Mouse (Mus musculus): ENCODE measurements around the gene 1700069L16Rik. TPM values are rescaled to one million over a fixed set of nuclear protein-coding genes. Genes with fewer than 3 reads are reported as not detected.

Gene 1700069L16Rik
- not detected for total RNA-seq (2022)

DNA sequence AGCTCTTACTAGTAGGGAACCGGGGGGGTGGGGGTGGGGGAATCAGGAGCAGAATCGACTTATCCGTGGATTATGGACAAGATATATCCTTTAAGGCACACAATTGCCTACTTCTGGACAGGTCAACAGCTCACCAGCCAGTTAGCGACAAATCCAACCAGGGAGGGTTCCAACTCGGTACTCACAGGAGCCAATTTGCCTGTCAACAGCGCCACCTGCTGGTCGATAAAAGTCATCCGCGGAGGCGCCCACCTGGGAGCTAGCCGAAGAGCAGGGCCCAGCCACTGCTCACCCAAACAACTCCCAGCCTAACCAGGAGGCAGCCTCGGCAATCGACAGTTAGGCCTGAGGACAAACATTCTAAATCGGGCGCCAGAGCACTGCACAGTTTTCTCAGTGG lies at the start of gene 1700069L16Rik:
Gene 1700069L16Rik, minus strand, starts transcription at position 327 of the 400 bp plus-strand sequence.
- DNase-seq (ENCODE audit: low spot score in 2 of 2) = peak; percentile 56 to 77

DNA sequence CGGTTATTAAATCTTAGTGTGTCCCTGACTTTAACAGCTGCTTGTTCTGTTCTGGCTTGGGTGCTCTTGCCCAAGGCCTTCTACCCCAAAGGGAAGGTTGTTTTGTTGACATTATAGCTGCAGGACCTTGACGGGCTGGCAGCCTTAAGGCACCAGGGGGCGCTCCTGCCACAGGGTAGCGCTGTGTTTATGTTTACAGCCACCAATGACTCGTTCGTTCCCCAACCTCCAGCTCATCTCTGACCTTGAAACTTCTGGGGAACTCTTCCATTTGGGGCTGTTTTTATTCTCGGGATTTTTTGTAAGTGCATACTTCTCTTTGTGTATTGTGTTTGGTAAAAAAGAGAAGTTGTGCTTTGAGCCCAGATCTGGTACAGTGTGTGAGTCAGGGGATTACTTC lies 49.1 kb upstream of the 1700069L16Rik start:
- peak; percentile 57 to 72 for DNase-seq (ENCODE audit: low spot score in 2 of 2)

DNA sequence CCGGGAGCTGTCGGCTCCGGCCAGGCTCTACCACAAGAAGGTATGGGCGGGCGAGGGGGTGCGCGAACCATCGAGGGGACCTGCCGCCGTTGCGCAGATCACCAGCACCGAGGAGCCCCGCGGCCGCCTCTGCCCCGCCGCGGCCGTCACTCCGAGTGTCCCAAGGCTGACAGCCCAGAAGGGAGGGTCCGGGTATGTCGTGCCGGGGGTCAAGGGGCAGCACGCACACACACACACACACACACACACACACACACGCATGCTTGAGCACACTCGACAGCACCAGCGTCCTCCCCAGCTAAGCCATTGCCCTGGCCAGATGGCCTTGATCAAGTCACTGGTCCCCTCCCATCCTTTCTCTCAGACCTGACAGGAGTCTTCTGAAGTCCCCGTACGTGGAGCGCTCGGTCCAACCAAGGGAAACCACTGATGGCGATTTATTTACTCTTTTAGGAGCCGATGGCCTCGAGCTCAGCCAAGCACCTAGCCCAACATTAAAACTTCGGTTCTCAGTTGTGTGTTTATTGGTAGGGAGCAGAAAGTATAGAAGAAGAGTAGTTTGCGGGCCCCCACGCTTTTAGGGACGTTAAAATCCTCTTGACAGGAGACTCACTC lies 48.4 kb upstream of the 1700069L16Rik start:
- DNase-seq (ENCODE audit: low spot score in 2 of 2) = no peak

DNA sequence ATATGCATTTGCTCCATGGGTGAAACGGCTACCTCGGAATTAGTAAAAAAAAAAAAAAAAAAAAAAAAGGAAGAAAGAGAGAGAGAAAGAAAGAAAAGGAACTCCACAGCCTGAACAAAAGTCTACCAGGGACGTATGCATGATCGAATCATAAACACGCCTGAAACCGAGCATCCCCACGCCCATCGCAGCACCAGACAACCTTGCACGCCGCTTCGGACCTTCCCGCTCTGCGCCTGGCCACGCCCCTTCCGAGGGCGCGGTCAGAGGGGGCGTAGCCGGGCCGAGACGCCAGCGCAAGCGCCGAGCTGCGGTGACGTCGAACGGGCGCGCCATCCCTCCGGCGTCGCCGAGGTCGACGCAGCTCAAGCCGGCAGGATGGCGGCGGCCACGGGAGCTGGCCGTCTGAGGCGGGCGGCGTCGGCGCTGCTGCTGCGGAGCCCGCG lies 47.9 kb upstream of the 1700069L16Rik start, which contains the start of the genes Sart3 and Iscu:
Gene Sart3, minus strand, starts transcription at position 61 of the 446 bp plus-strand sequence.
Gene Iscu, plus strand, starts transcription at position 299 of the 446 bp plus-strand sequence.
- peak; percentile 84 to 90 for DNase-seq (ENCODE audit: low spot score in 2 of 2)

DNA sequence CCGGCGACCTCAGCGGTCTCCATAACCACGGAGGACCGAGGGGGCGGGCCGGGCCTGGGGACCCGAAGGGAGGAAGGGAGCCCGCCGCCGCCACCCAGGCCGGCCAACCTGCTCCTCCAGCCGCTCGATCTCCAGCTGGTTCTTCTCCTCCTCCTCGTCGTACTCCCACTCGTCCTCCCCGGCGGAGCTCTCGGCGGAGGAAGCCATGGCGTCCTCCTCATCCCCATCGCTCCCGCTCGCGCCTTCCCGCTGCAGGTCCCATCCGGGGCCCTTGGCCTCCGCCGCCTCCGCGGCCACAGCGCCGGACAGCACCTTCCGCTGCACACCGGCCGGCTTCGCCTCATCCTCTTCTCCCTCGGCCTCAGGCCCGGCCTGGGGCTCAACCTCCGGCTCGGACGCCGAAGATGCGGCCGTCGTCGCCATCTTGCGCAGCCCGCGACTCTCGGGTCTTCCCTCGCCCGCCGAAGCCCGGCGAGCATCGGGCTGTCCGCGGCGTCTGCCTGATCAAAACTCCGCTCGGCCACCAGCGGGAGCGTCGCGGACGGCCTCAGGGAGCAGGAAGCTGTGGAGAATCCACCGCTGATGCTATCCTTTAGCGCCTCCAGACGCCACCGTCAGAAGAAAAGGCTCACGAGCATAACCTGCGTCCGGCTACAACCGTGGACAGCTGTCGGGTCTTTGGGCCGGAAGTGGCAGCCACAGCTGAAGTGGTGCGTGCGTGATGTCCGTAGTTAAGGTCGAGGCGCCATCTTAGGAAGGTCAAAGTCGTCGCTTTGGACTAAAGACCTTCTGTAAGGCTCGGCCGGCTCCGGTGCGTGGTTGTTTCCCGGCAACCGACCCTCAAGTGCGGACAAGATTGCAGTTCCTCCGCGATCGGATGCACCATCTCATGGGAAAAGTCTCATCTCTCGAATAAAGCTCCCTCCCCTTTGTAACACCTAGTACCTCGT lies 46.9 kb upstream of the 1700069L16Rik start:
- DNase-seq (ENCODE audit: low spot score in 2 of 2) = peak; percentile 87 to 89

DNA sequence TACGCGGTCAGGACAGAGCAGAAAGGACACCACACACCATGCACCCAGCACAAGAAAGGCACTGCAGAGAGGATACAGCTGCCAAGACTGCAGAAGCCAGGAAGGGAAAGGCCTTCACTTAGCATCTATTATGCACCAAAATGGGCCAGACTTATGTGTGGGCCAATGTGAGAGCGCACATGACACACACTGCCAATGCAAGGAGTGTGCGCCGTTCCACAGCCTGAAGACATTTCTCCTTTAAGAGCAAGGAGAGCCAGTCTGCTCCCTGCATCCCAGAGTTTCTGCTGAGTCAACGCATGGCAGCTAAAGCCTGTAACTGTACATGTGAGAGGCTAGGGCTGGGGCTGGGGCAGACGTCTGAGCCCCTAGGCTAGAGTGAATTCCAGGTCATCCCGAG lies 44.2 kb upstream of the 1700069L16Rik start:
- no peak for DNase-seq (ENCODE audit: low spot score in 2 of 2)

DNA sequence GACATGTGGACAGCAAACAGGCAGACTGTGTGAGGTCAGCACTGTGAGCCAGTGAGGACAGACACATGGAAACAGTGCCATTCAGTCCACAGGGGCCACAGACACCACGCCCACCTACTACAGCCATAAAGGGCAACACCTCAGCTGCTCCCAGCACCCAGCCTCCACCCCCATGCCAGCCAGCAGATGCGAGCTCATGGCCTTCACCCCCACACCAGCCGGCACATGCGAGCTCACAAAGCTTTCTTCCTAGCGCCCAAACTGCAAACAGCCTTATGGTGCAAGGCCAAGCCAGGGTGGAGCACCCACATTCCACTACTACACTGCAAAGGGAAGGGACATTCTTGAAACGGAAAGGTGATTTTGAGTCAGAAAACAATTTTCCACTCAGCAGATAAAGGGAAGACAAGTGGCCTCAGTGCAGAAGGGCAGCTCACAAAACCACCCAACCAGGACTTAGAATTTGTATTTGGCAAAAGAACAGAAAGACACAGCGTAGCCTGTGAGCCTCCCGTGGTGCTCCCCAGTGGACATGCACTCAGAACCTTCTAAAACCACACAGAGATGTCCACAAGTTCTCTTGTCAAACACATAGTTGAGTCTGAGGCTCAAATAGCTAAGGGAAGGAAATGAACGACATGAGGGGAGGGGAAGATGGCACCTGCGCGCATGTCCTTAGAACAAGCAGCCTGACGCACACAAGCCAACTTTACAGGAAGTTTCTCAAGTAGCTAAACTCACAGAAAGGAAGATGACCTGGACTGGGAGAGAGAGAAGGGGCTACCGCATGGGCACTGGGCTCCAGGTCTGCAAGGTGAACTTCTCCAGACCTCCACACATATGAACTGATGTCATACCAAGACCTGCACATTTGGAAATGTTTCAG lies 41.3 kb upstream of the 1700069L16Rik start:
- DNase-seq (ENCODE audit: low spot score in 2 of 2) = no peak

DNA sequence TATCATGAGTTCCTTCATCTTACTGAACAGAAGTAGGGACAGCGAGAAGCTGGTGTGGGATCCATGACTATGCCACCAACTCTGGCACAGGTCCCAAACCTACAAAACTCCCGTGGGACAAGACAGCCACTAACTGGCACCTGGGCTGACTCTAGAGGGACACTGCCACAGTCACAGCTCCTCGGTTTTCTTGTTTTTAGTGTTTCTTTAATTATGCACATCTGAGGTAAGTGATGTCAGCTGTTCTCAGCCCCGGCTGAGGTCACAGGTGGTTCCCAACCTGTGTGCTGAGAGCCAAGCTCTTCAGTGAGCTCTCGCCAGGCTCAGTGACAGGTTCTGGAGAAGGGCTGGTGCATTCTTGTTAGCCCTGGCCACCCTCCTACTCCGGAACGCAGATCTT lies 39.9 kb upstream of the 1700069L16Rik start:
- DNase-seq (ENCODE audit: low spot score in 2 of 2) = no peak

DNA sequence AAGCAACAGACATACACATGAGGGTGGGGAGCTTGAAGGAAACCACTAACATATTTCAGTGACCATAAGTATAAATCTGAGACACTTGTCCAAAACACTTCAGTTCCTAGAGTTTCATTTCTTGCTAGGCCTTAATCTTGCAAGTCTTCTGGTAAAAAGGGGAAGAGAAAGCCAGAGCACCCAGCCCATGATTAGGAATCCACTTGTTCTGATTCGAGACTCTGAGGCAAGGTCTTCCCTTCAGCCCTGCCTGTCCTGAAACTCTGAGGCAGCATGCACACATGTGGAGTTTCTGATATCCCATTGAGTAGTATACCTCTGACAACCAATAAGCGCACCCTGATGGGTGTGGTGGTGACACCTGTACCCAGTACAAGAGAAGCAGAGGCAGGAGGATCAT lies 37.0 kb upstream of the 1700069L16Rik start:
- DNase-seq (ENCODE audit: low spot score in 2 of 2) = no peak

DNA sequence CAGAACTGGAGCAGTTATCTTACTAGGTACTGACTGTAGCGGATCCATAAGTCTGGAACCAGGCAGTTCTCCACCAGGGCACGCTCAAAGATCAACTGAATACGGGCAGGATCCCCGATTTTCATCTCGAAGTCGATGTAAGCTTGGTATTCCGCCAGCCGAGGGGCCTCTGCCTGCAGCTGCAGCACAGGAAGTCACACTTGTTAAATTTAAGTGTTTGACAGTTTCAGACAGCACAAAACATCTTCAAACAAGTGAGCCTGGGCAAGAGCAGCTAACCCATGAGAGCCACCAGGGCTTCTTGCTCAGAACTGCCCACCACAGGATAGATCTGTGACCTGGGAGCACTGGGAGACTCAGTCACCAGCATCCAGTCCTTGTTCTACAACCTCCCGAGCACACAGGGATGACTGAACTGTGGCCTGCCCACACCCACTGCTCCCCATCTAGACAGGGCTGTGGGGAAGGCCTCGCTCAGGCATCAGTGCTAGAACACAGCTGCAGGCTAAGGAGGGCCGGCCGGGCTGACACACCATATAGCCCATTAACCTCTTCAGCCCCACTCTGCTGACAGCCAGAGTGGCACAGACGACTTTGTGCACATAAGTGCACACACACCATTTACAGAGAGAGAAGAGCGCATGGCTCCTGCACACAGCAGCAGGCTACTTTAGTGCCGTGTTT lies 30.9 kb upstream of the 1700069L16Rik start:
- DNase-seq (ENCODE audit: low spot score in 2 of 2) = no peak

DNA sequence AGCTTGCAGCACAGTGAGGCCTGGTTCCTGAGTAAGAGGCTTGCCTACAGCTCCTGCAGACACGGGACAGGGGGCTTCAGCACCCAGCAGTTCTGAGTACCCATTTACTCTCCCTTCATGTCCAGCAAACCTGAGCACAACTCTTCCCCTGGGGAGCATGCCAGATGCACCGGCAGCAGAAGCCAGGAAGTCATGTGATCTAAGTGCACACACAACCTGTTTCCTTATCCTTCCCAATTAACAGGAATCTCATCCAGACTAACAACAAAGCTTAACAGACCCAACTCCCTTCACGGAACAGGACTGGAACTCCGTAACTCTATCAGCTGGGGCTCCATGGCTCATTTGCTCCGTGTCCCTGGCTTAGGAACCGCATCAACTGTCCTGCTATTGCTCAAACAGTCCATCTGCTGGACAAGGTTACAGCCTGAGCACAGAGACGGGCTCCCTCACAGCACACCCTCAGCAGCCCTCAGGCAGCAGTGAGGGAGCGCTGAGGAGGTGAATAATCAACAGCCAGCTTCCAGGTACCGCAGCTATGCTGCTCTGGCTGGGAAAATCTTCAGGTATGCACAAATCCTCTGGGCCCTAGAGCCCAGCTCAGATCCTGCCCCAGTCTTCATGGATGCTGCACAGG lies 27.1 kb upstream of the 1700069L16Rik start:
- no peak for DNase-seq (ENCODE audit: low spot score in 2 of 2)

DNA sequence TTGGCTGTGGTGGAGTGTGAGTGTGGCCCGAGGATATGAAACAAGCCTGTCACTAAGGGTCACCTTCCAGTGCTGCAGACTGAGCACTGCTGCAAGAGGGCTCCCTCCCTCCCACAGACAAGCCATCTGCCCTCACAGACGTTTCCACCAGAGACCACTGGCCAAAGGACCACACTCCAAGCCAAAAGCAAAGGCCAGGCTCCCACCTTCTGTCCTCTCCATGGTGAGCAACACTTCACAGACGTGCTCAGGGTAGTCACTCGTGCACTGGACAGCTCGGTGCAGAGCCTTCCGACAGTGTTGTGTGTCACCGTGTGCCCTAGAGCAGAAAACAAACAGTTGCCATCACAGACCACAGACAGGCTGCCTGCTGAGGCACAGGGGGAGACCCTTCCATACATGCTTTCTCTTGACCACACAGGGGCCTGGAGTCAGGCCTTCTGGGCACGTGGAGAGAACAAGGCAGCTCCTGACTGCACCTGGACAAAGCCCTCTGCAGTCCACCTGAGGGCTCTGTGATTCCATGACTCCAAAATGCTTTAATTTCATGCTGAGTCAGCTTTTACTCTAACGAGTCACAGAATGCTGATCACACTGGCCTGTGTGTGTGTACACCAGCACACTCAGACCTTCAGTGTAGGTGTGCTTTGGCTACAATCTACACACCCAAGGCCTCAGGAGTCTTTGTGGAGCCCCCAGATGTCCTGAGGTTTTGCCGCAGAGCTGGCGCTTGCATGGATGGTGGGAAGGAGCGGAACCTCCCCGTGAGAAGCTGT lies 24.2 kb upstream of the 1700069L16Rik start:
- DNase-seq (ENCODE audit: low spot score in 2 of 2) = no peak

DNA sequence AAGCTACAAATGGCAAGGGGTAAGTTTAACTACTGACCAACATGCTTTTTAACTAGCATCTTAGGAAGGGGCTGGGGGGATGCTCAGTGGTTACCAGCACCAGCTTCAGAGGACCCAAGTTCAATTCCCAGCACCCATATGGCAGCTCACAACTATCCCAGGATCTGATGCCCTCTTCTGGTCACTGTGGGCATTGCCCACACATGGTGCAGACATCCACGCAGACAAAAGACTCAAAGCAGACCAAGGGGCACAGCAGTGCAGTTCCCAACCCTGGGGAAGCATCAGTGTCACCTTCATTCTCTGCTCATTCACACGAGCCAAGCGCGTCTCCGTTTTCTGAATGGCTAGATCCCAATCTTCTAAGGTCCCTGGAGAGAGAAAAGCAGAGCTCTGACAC lies 23.1 kb upstream of the 1700069L16Rik start:
- DNase-seq (ENCODE audit: low spot score in 2 of 2) = no peak

DNA sequence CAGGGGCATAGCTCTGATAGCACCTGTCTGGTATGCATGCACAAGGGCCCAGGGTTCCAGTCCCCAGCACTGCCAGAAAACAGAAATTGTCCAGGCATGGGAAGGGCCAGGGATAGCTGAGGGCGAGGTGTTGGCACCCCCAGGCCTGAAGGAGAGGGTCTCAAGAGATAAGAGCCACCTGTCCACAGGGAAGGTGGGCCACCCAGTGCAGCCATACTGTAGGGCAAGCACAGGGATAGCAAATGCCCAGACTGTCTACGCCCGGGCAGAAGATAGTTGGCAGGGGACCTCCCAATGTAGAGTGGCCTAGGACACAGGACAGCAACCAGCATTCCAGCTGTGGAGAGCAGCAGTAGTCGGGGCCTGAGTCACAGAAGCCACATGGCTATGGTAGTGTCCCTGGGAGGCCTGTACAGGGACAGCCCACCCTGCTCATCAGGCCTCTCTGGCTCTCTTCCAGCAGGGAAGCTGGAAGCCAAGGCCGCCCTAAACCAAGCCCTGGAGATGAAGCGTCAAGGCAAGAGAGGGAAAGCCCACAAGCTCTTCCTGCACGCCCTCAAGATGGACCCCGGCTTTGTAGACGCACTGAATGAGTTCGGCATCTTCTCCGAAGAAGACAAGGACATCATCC lies 13.2 kb upstream of the 1700069L16Rik start:
- DNase-seq (ENCODE audit: low spot score in 2 of 2) = no peak

DNA sequence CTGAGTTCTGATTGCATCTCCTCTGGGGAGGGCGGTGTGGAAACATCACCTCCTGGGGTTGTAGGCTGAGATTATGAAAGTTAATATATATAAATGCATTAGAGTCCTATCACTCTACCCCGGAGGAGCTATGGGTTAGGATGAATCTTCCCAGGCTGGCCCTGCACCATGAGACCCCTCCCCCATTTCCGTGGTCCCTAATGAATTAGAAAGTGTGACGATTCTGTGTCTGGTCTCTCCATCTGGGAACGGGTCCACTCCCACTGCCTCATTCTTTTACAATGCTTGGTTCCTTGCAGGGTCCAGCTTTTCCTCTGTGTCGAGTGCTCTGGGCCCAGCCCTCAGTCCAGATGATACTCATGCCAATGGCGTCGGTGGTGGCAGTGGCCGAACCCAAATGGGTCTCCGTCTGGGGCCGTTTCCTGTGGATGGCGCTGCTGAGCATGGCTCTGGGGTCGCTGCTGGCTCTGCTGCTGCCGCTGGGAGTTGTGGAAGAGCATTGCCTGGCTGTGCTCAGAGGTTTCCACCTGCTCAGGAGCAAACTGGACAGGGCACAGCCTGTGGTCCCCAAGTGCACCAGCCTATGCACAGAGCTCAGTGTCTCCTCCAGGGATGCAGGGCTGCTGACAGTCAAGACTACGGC lies 12.1 kb upstream of the 1700069L16Rik start:
- DNase-seq (ENCODE audit: low spot score in 2 of 2) = no peak

DNA sequence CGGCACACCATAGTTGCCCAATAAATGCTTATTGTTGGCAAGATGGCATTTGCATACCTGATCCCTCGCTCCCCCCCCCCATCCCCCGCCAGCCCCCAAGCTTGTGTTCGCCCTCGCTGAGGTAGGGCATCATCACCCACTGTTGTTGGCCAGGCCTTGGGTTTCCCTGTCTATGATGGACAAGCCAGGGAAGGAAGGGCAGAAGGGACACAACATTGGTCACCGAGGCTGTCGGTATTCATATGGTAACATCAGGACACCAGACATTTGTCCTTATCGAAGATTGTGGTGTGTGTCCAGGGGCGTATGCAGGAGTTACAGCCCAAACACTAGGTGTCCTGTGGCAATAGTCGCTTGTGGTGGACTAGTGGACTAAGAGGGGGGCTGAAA lies 11.5 kb upstream of the 1700069L16Rik start:
- DNase-seq (ENCODE audit: low spot score in 2 of 2) = no peak

DNA sequence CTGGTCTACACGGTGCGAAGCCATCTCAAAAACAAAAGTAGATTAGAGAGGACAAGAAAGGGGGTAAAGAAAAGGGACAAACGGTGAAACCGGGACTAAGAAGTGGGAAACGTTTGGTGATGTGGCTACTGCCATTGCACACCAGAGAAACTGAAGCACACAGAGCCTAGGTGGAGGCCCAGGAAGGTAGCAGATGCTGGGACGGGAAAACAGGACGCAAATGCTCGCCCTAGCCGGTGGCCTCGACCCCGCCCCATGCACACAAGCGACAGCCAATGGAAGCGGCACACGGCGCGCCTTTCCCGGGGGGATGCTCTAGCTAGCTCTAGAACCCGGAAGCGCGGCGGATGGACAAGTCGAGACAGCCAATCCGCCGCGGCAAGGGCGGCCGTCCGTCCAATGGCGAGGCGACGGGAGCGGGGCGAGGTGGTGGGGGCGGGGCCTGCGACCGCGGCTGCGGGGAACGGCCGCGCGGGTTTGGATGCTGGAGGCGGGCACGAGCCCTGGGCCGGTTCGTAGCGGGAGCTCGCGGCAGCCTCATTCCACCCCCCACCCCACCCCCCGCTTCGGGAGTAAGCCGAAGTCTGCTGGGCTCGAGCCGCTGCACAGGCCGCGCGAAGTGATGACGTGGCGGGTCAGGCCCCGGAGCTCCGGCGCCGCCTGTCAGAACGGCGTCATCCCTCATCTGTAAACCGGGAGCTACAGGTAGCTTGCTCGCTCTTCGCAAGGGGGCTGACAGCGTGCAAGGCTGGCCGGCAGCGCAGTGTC lies 11.0 kb upstream of the 1700069L16Rik start, which contains the start of gene Ficd:
Gene Ficd, plus strand, starts transcription at position 459 of the 768 bp plus-strand sequence.
- DNase-seq (ENCODE audit: low spot score in 2 of 2) = peak; percentile 79 to 92

DNA sequence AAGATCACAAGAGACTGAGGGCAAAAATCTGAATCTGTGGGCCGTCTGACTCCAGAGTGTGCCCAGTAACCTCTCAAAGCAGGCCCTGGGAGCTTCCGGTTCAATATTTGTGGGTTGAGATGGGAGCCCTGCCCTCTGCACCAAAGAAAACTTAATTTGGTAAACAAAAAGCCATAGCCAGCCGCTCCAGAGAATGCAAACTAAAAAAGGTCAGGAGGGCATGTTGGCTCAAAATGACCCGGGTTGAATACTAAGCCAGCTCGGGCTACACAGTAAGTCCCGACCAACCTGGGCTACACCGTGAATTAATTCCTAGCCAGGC lies 10.4 kb upstream of the 1700069L16Rik start:
- no peak for DNase-seq (ENCODE audit: low spot score in 2 of 2)

Measured in left cerebral cortex, adult 8-10 months (tissue).